Comparison of ENCODE assay signal across 19 mouse cellular contexts in genomic region chr1:81841966-81842365, GRCm38 (mm10).
"Had no signal": no experiment of that assay in that cellular context is flagged by ENCODE, and none has a peak within 500 bp of the region (broad histone marks: within the 10 kb centered on the region; RNA-seq: fewer than 3 reads in every experiment).

No protein-coding gene starts in this region.

- H3K36me3 ChIP-seq: liver, embryonic 15.5 days; lung, embryonic 15.5 days; midbrain, embryonic 10.5 days; midbrain, embryonic 12.5 days; neural tube, embryonic 13.5 days; neural tube, embryonic 15.5 days had no signal

- H3K4me1 ChIP-seq: liver, embryonic 15.5 days; lung, embryonic 15.5 days; midbrain, embryonic 10.5 days; midbrain, embryonic 12.5 days; neural tube, embryonic 13.5 days; neural tube, embryonic 15.5 days had no signal

- H3K27ac ChIP-seq: liver, embryonic 15.5 days; lung, embryonic 15.5 days; macrophage; midbrain, embryonic 10.5 days; midbrain, embryonic 12.5 days; neural tube, embryonic 13.5 days; neural tube, embryonic 15.5 days had no signal

- H3K4me2 ChIP-seq: liver, embryonic 15.5 days; lung, embryonic 15.5 days; midbrain, embryonic 12.5 days; neural tube, embryonic 13.5 days; neural tube, embryonic 15.5 days had no signal

- H3K9me3 ChIP-seq: liver, embryonic 15.5 days; lung, embryonic 15.5 days; midbrain, embryonic 10.5 days; midbrain, embryonic 12.5 days; neural tube, embryonic 13.5 days; neural tube, embryonic 15.5 days had no signal

- H3K4me3 ChIP-seq: liver, embryonic 15.5 days; lung, embryonic 15.5 days; midbrain, embryonic 10.5 days; midbrain, embryonic 12.5 days; myocyte; neural tube, embryonic 13.5 days; neural tube, embryonic 15.5 days had no signal

- H3K9ac ChIP-seq: liver, embryonic 15.5 days; liver, postnatal 0 days; lung, embryonic 15.5 days; midbrain, embryonic 12.5 days; neural tube, embryonic 13.5 days; neural tube, embryonic 15.5 days had no signal

- DNase-seq: liver, postnatal 0 days; lung, adult 2 months; lung, postnatal 14 days; lung, postnatal 36 days; midbrain, embryonic 14.5 days; right cerebral cortex, postnatal 14 days; thymus, adult 18-20 months; thymus, postnatal 14 days; thymus, postnatal 36 days had no signal

- ATAC-seq: liver, postnatal 0 days; lung, postnatal 0 days; midbrain, embryonic 16.5 days had no signal

- H3K27me3 ChIP-seq: liver, embryonic 15.5 days; lung, embryonic 15.5 days; midbrain, embryonic 12.5 days; neural tube, embryonic 13.5 days; neural tube, embryonic 15.5 days had no signal
